Mouse (Mus musculus) layer of hippocampus, adult 9-10 months (tissue): ENCODE measurements around the gene Nav2.

Experiments
- DNase-seq: peaks from one replicate; pipeline ENCODE4 v3.0.0; 2022; ENCODE audit warnings: low spot score

Nav2 gene

GRCm38 (mm10) chr7:49206775-49207676 is 298.5 kb downstream of the Nav2 start:
- no peak for DNase-seq

GRCm38 (mm10) chr7:49209526-49209925 is 301.0 kb downstream of the Nav2 start:
- DNase-seq = no peak

GRCm38 (mm10) chr7:49210721-49211120 is 302.2 kb downstream of the Nav2 start:
- DNase-seq = no peak

GRCm38 (mm10) chr7:49213011-49213410 is 304.5 kb downstream of the Nav2 start:
- DNase-seq = no peak

- no peak for DNase-seq
Observed at GRCm38 (mm10) chr7:49217786-49218185, 309.3 kb downstream of the Nav2 start.

- DNase-seq = no peak
Observed at GRCm38 (mm10) chr7:49225741-49226140, 317.2 kb downstream of the Nav2 start.

- DNase-seq = no peak
Observed at GRCm38 (mm10) chr7:49232969-49233368, 324.5 kb downstream of the Nav2 start.

- DNase-seq = no peak
Observed at GRCm38 (mm10) chr7:49234288-49234687, 325.8 kb downstream of the Nav2 start.

- DNase-seq = no peak
Observed at GRCm38 (mm10) chr7:49235271-49235681, 326.8 kb downstream of the Nav2 start.

GRCm38 (mm10) chr7:49235821-49236220 is 327.3 kb downstream of the Nav2 start:
- DNase-seq = no peak

GRCm38 (mm10) chr7:49240461-49240860 is 331.9 kb downstream of the Nav2 start:
- no peak for DNase-seq

GRCm38 (mm10) chr7:49241229-49241751 is 332.8 kb downstream of the Nav2 start:
- DNase-seq = no peak

GRCm38 (mm10) chr7:49242261-49242660 is 333.7 kb downstream of the Nav2 start:
- DNase-seq = no peak

GRCm38 (mm10) chr7:49243079-49243478 is 334.6 kb downstream of the Nav2 start:
- no peak for DNase-seq

- no peak for DNase-seq
Observed at GRCm38 (mm10) chr7:49245537-49246239, 337.2 kb downstream of the Nav2 start.

- no peak for DNase-seq
Observed at GRCm38 (mm10) chr7:49246240-49246578, 337.7 kb downstream of the Nav2 start.

GRCm38 (mm10) chr7:49246584-49247481 is 338.3 kb downstream of the Nav2 start:
- DNase-seq = no peak

GRCm38 (mm10) chr7:49247744-49248331 is 339.3 kb downstream of the Nav2 start:
- DNase-seq = no peak

- no peak for DNase-seq
Observed at GRCm38 (mm10) chr7:49248333-49249086, 340.0 kb downstream of the Nav2 start.

GRCm38 (mm10) chr7:49249462-49249861 is 340.9 kb downstream of the Nav2 start:
- no peak for DNase-seq

- peak; percentile 91 for DNase-seq
Observed at GRCm38 (mm10) chr7:49249996-49250395, 341.5 kb downstream of the Nav2 start.
